Mouse (Mus musculus): ENCODE results near the gene Hoxb3. TPM values are rescaled to one million over a fixed set of nuclear protein-coding genes. Genes with fewer than 3 reads are reported as not detected.

Gene Hoxb3
- polyA plus RNA-seq, 1 experiment from 2014 or later, result 21.2 TPM

DNA sequence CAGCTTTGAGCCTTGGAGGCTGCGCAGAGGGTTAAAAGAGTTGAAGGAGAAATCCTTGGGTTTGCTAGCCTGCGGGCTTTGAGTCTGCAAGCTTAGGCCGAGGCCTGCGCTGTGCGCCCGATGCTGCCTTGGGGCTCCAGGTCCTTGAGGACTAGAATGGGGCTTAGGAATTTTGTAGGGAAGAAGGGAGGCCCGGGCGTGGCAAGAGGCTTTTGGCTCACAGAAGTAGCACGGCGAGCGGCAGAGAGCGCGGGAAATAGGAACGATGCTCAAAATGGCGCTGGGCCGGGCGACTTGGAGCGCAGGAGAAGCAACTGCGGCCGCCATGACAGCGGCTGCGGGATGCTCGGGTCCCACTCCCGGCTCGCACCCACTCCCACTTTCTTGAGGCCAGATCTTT lies 31.2 kb downstream of the Hoxb3 start:
- Histone ChIP-seq H3K36me3 (peaks cover 9% of the 10 kb centered on the region), H3K4me3 (peak overlapping the region; percentile 99), H3K27me3 (replicated peaks) (no peaks in the 10 kb centered on the region), H3K4me2 (replicated peaks) (peak overlapping the region; percentile 93), H3K27ac (peak overlapping the region; percentile 97), H3K9me3 (no peaks in the 10 kb centered on the region), H3K9ac (peak overlapping the region; percentile 100), H3K4me1 (peaks cover 27% of the 10 kb centered on the region)
- no peak for ATAC-seq (ENCODE audit: low FRiP score, low read depth)
- WGBS, result under 1% methylated on average over 25 of the region's 25 CpGs

DNA sequence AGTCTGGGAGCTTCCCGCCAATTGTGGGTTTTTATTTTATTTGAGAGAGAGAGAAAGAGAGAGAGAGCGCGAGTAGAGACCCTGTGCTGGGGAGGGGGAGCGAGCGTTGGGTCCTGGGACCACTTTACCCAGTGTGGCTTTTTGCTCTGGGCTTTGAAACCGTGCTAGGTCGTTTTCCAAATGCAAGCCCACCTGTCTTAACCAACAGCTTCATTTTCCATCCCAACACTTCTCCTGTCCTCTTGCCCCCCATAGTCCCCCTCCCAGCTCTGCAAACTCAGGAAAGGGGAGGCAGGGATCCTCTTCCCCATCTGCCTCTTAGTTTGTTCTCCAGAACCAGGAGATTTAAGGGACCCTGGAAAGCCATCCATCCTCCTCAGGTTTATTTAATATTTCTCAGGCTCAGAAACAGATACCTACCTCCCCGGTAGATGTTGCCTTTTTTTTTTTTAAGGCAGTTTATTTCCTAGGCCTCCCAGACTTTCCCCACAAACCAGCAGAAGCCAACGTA lies 31.7 kb downstream of the Hoxb3 start:
- WGBS, result 2% methylated on average over 9 of the region's 9 CpGs
- peak overlapping the region; percentile 100 for H3K9ac ChIP-seq
- peaks cover 22% of the 10 kb centered on the region for H3K4me1 ChIP-seq
- H3K27ac ChIP-seq, result peak overlapping the region; percentile 97
- peak overlapping the region; percentile 93 for H3K4me2 ChIP-seq (replicated peaks)
- no peak for ATAC-seq (ENCODE audit: low FRiP score, low read depth)
- no peaks in the 10 kb centered on the region for H3K27me3 ChIP-seq (replicated peaks)
- peaks cover 9% of the 10 kb centered on the region for H3K36me3 ChIP-seq
- 0 out of 2 replicates have a peak, but pooled peaks cover 3% of the 10 kb centered on the region for H3K9me3 ChIP-seq
- peak overlapping the region; percentile 99 for H3K4me3 ChIP-seq

DNA sequence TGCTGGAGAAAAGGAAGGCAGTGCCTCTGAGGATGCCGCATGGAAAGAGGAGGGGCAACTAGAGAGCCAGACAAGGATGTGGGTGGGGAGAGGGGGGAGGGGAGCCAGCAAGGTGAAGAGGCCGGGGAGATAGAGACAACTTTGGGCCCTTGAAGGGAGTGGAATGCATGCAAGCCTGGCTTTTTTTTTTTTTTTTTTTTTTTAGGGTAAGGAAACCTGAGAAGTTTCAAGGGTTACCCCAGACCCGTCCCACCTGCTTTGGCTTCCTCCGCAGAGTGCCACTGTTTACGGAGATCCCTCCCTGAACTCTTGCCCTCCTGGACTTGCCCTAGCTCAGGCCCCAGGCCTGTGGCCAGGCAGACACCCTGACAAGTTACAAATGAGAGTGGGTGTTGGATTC lies 40.7 kb downstream of the Hoxb3 start:
- H3K36me3 ChIP-seq, result no peaks in the 10 kb centered on the region
- no peak overlapping the region for H3K27ac ChIP-seq
- H3K4me1 ChIP-seq, result peaks cover 29% of the 10 kb centered on the region
- 0 out of 2 replicates have a peak, but pooled peaks cover 3% of the 10 kb centered on the region for H3K9me3 ChIP-seq
- ATAC-seq (ENCODE audit: low FRiP score, low read depth), result no peak
- H3K9ac ChIP-seq, result no peak overlapping the region
- peaks cover 6% of the 10 kb centered on the region for H3K27me3 ChIP-seq (replicated peaks)
- H3K4me3 ChIP-seq, result no peak overlapping the region
- no peak overlapping the region for H3K4me2 ChIP-seq (replicated peaks)
- 7% methylated on average over 5 of the region's 5 CpGs for WGBS

DNA sequence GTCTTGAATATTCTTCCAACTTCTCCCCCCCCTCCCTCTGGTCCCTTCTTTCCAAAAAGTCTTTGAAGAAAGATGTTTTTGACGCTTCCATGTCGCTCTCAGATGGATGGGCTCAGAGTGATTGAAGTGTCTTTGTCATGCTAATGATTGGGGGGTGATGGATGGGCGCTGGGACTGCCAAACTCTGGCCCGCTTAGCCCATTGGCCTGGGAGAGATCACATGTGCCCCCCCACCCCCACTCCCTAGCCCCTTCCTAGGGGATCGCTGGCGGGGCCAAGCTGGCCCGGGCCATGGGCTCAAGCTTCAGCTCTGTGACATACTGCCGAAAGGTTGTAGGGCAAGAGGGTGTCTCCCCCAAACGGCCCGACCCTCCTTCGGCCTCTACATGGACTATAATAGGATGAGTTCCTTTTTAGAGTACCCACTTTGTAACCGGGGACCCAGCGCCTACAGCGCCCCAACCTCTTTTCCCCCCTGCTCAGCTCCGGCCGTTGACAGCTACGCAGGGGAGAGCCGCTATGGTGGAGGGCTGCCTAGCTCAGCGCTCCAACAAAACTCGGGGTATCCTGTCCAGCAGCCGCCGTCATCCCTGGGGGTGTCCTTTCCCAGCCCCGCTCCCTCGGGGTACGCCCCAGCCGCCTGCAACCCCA lies 42.4 kb downstream of the Hoxb3 start, which contains the start of gene Hoxb1:
Gene Hoxb1, plus strand, starts transcription at position 312 of the 651 bp plus-strand sequence.
- no peaks in the 10 kb centered on the region for H3K36me3 ChIP-seq
- peak; percentile 65 for ATAC-seq (ENCODE audit: low FRiP score, low read depth)
- peaks cover 9% of the 10 kb centered on the region for H3K27me3 ChIP-seq (replicated peaks)
- peak within 1 kb of the TSS; percentile 61 for H3K9ac ChIP-seq
- H3K27ac ChIP-seq, result no peak within 1 kb of the TSS
- peak within 1 kb of the TSS; percentile 38 for H3K4me3 ChIP-seq
- peak within 1 kb of the TSS; percentile 69 for H3K4me2 ChIP-seq (replicated peaks)
- H3K4me1 ChIP-seq, result peaks cover 29% of the 10 kb centered on the region
- WGBS, result 2% methylated on average over 26 of the region's 26 CpGs
- no peaks in the 10 kb centered on the region for H3K9me3 ChIP-seq

DNA sequence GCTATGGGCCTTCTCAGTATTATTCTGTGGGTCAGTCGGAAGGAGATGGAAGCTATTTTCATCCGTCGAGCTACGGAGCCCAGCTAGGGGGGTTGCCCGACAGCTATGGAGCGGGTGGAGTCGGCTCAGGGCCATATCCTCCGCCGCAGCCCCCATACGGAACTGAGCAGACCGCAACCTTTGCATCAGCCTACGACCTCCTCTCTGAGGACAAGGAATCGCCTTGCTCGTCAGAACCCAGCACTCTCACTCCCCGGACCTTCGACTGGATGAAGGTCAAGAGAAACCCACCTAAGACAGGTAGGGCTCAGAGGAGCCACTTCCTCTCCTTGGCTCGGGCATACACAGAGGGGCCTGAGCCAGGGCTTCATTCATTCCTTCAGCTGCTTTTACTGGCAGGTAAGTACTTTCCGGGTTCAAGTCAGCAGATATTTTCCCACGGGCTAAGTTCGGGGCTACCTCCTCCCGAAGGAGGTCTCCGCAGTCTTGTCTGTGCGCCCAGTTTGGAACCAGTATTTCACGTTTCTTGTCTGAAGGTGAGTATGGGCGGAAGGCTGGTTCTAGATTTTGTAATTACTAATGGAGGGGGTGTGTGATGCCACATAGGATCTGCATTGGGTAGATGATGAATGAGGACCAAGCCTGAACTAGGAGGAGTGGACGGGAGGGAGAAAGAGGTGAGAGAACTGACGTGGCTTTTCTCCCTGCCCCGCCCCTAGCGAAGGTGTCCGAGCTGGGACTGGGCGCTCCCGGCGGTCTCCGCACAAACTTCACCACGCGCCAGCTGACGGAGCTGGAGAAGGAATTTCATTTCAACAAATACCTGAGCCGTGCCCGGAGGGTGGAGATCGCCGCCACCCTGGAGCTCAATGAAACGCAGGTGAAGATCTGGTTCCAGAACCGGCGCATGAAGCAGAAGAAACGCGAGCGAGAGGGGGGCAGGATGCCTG lies 43.2 kb downstream of the Hoxb3 start:
- peak; percentile 37; the same call in 1 of the 2 replicates for ATAC-seq (ENCODE audit: low FRiP score, low read depth)
- H3K9ac ChIP-seq, result peak overlapping the region; percentile 61
- no peaks in the 10 kb centered on the region for H3K9me3 ChIP-seq
- 2% methylated on average over 47 of the region's 47 CpGs for WGBS
- H3K4me3 ChIP-seq, result peak overlapping the region; percentile 38
- peak overlapping the region; percentile 69 for H3K4me2 ChIP-seq (replicated peaks)
- no peaks in the 10 kb centered on the region for H3K36me3 ChIP-seq
- H3K27ac ChIP-seq, result no peak overlapping the region
- peaks cover 9% of the 10 kb centered on the region for H3K27me3 ChIP-seq (replicated peaks)
- H3K4me1 ChIP-seq, result peaks cover 29% of the 10 kb centered on the region

DNA sequence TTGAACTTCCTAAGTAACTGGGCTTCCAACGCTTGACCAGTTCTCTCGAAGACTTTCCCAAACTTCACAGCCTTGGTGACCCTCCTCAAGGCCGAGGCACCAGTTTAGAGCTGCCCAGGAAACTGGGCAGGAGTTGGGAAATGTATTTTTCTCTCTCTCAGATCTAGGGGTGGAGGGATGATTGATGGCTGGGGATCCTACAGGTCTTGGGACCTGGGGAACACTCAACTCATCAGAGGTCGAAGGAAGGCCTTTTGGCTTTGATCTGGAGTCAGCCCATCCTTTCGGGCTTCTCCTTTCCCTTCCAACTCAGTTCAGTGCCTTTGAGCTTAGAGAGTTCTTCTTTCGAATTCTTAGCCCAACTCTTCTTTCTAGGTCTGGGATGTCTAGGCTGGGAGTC lies 44.0 kb downstream of the Hoxb3 start:
- Histone ChIP-seq H3K9ac (no peak overlapping the region), H3K27ac (no peak overlapping the region), H3K36me3 (no peaks in the 10 kb centered on the region), H3K27me3 (replicated peaks) (peaks cover 9% of the 10 kb centered on the region), H3K4me1 (peaks cover 29% of the 10 kb centered on the region), H3K4me3 (peak overlapping the region; percentile 38; the same call in 1 of the 2 replicates), H3K4me2 (replicated peaks) (peak overlapping the region; percentile 69), H3K9me3 (no peaks in the 10 kb centered on the region)
- ATAC-seq (ENCODE audit: low FRiP score, low read depth), result no peak
- 12% methylated on average over 6 of the region's 6 CpGs for WGBS

DNA sequence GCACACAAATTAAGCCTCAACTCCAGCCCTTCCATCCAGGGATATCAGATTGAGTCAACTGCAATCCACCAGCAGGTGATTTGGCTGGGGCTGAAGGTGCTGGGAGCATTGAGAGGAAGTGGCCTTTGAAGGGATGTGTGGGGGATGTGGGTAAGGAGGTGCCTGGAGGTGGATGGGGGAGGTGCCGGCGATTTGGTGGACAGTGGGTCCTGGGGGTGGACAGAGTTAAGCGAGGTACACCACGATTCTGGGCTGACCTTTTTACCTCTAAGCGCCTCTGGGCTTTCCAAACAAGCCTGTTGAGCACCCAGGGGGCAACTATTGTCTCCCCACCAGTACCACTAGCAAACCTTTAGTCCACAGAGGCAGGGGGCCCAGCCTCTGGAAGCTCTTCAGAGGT lies 45.6 kb downstream of the Hoxb3 start:
- H3K27me3 ChIP-seq (replicated peaks), result peaks cover 9% of the 10 kb centered on the region
- no peak overlapping the region for H3K27ac ChIP-seq
- ATAC-seq (ENCODE audit: low FRiP score, low read depth), result no peak
- H3K4me1 ChIP-seq, result peaks cover 32% of the 10 kb centered on the region
- H3K9me3 ChIP-seq, result no peaks in the 10 kb centered on the region
- H3K9ac ChIP-seq, result no peak overlapping the region
- H3K4me2 ChIP-seq (replicated peaks), result no peak overlapping the region
- no peak overlapping the region for H3K4me3 ChIP-seq
- H3K36me3 ChIP-seq, result no peaks in the 10 kb centered on the region
- WGBS, result 13% methylated on average over 5 of the region's 5 CpGs

DNA sequence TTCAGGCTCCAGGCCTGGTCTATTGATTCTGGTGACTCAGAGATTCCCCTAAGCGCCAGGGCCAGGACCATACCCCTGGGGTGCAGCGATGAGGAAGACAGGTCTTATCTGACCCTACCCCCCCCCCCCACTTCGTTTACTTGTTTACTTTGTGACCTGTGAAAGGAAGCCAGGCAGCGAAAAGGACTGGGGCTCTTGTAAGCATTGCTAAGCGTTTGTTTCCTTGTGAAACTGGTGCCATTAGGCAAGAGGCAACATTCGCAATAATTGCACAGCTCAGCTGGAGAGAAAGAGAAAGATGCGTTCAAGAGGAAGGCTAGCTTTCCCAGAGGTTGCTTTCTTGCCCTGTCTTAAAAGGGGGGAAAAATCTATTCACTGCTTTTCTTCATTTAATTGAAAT lies 46.0 kb downstream of the Hoxb3 start:
- Histone ChIP-seq H3K9ac (no peak overlapping the region), H3K4me3 (no peak overlapping the region), H3K27ac (no peak overlapping the region), H3K4me2 (replicated peaks) (no peak overlapping the region), H3K36me3 (no peaks in the 10 kb centered on the region), H3K27me3 (replicated peaks) (peaks cover 9% of the 10 kb centered on the region), H3K4me1 (peaks cover 31% of the 10 kb centered on the region), H3K9me3 (no peaks in the 10 kb centered on the region)
- ATAC-seq (ENCODE audit: low FRiP score, low read depth), result no peak
- 19% methylated on average over 7 of the region's 7 CpGs for WGBS

DNA sequence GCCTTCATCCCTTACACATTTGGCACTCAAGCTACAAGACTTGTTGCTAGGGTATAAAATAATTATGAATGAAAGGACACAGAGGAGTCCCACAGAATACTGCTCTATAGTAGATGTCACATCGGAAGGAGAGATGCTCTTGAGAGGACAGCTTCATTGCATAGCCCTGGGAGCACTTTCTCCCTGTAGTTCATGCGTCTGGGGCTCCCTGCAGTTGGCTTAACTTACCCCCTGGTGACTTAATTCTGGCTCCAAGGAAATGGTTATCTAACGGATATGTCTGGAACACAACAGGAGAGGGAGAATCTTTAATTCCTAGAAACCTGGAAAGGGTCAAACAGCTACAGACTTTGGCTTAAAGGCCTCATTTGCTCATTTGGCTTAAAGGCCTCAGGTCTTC lies 48.6 kb downstream of the Hoxb3 start:
- peaks cover 7% of the 10 kb centered on the region; the same call in 1 of the 2 replicates for H3K27me3 ChIP-seq (replicated peaks)
- no peak overlapping the region for H3K4me2 ChIP-seq (replicated peaks)
- H3K4me1 ChIP-seq, result peaks cover 10% of the 10 kb centered on the region
- H3K9me3 ChIP-seq, result no peaks in the 10 kb centered on the region
- H3K4me3 ChIP-seq, result no peak overlapping the region
- no peaks in the 10 kb centered on the region for H3K36me3 ChIP-seq
- no peak overlapping the region for H3K27ac ChIP-seq
- H3K9ac ChIP-seq, result no peak overlapping the region
- ATAC-seq (ENCODE audit: low FRiP score, low read depth), result no peak
- WGBS, result 22% methylated on average over 3 of the region's 3 CpGs

DNA sequence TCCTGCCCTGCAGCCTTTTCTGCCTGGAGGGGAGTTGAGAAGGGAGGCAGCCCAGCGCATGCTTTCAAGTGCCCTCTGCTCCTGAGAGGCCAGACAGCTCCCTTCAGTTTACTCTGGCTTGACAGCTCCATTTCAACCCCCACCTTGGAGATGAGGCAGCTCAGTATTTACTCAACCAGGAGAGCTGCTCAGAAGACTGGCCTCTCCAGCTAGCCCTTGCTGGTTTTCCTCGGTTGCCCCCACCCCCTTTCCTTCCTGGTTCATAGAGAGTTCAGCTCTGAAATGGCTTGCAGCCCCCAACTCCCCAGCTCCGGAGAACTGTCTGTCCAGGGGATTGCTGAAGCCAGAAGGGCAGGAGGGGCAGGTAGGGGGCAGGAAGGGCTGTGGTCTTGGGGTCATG lies 49.4 kb downstream of the Hoxb3 start:
- H3K9me3 ChIP-seq, result no peaks in the 10 kb centered on the region

DNA sequence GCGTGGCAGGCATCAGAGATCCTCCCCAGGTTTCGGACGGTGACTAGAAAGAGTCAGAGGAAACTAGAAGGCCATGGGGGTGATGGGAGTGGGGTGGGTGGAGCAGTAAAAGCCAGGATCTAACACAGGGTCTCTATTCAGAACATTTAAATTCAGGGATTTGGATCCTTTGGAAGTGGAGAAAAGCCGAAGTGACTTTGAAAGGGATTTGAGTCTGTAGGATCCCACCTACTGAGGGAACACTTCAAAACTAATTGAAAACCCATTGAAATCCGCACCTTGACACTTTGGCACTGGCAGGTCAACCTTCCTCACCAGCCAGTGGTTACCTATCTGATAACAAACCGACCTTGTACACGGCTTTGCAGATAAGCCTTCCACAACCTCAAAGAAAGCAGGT lies 51.7 kb downstream of the Hoxb3 start:
- no peak overlapping the region for H3K4me3 ChIP-seq
- peaks cover 6% of the 10 kb centered on the region for H3K4me1 ChIP-seq
- H3K4me2 ChIP-seq (replicated peaks), result no peak overlapping the region
- no peaks in the 10 kb centered on the region for H3K9me3 ChIP-seq
- no peak for ATAC-seq (ENCODE audit: low FRiP score, low read depth)
- no peak overlapping the region for H3K9ac ChIP-seq
- H3K27me3 ChIP-seq (replicated peaks), result 0 out of 2 replicates have a peak, but pooled peaks cover 4% of the 10 kb centered on the region
- WGBS, result 47% methylated on average over 7 of the region's 7 CpGs
- H3K36me3 ChIP-seq, result no peaks in the 10 kb centered on the region
- no peak overlapping the region for H3K27ac ChIP-seq

More for the DNA sequence above, 49.4 kb downstream of the Hoxb3 start:
- H3K27ac ChIP-seq, result no peak overlapping the region
- no peak overlapping the region for H3K9ac ChIP-seq
- no peaks in the 10 kb centered on the region for H3K36me3 ChIP-seq
- 8% methylated on average over 3 of the region's 3 CpGs for WGBS
- ATAC-seq (ENCODE audit: low FRiP score, low read depth), result no peak
- 0 out of 2 replicates have a peak, but pooled peaks cover 7% of the 10 kb centered on the region for H3K27me3 ChIP-seq (replicated peaks)
- H3K4me1 ChIP-seq, result peaks cover 6% of the 10 kb centered on the region
- 0 out of 2 replicates have a peak overlapping the region, but pooled peaks have one; percentile 9 for H3K4me2 ChIP-seq (replicated peaks)
- no peak overlapping the region for H3K4me3 ChIP-seq

DNA sequence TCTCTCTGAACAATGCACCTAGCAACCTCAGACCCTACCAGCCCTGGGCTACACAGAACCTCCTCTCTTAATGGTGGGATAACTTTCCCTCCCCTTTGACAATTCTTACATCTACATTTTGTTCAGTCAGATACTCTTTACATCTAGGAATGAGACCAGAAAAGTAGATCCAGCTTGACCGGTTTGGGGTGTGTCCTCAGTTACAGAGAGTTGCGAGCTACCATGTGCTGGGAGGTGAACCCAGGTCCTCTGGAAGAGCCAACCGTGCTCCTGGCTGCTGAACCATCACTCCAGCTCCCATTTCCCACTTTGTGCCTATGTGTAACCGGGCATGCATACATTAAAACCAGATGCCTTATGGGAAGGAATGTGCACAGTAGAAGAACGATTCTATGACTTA lies 60.3 kb downstream of the Hoxb3 start:
- Histone ChIP-seq H3K4me2 (replicated peaks) (no peak overlapping the region), H3K9ac (no peak overlapping the region), H3K27me3 (replicated peaks) (no peaks in the 10 kb centered on the region), H3K36me3 (no peaks in the 10 kb centered on the region), H3K27ac (no peak overlapping the region), H3K4me1 (no peaks in the 10 kb centered on the region), H3K4me3 (no peak overlapping the region), H3K9me3 (no peaks in the 10 kb centered on the region)
- no peak for ATAC-seq (ENCODE audit: low FRiP score, low read depth)
- 89% methylated on average over 5 of the region's 5 CpGs for WGBS
